Mouse (Mus musculus) CH12.LX (cell line): ENCODE results near the gene Hk2.

ENCODE experiments used
- CHD2 ChIP-seq: IDR thresholded peaks from 2 replicates; pipeline ENCODE4 v1.6.1; 2011; ENCODE audit warnings: low read length, improper control_type of control experiment
- CTCF ChIP-seq, 2 experiments: IDR thresholded peaks in 1 of 2; conservative IDR thresholded peaks in 1 of 2; 2 replicates each; pipeline ENCODE4 v1.5.1; 2011 to 2012; ENCODE audit warnings: low read depth in 2 of 2, low read length in 2 of 2, improper control_type of control experiment in 1 of 2, inconsistent platforms in 1 of 2, mild to moderate bottlenecking in 1 of 2, moderate library complexity in 1 of 2
- KAT2A ChIP-seq: IDR thresholded peaks from 2 replicates; pipeline ENCODE4 v1.6.1; 2012; ENCODE audit warnings: low read length, improper control_type of control experiment, inconsistent platforms; ENCODE audit not compliant: insufficient replicate concordance
- MAZ ChIP-seq: IDR thresholded peaks from 2 replicates; pipeline ENCODE4 v1.6.1; 2012; ENCODE audit warnings: low read depth, mild to moderate bottlenecking, inconsistent platforms, low read length, improper control_type of control experiment, moderate library complexity
- NELFE ChIP-seq: IDR thresholded peaks from 2 replicates; pipeline ENCODE4 v1.6.1; 2011; ENCODE audit warnings: low read depth, low read length, improper control_type of control experiment
- POLR2A ChIP-seq: IDR thresholded peaks from 2 replicates; pipeline ENCODE4 v1.6.1; 2011; ENCODE audit warnings: low read depth, mild to moderate bottlenecking, improper control_type of control experiment, low read length
- SMC3 ChIP-seq: IDR thresholded peaks from 2 replicates; pipeline ENCODE4 v1.6.1; 2011; ENCODE audit warnings: low read depth, low read length, improper control_type of control experiment
- ZC3H11A ChIP-seq: IDR thresholded peaks from 2 replicates; pipeline ENCODE4 v1.6.1; 2012; ENCODE audit warnings: low read depth, mild to moderate bottlenecking, inconsistent platforms, low read length, improper control_type of control experiment
- ZKSCAN1 ChIP-seq: IDR thresholded peaks from 2 replicates; pipeline ENCODE4 v1.6.1; 2012; ENCODE audit warnings: low read depth, inconsistent platforms, low read length, improper control_type of control experiment, borderline replicate concordance
- ZMIZ1 ChIP-seq: IDR thresholded peaks from 2 replicates; pipeline ENCODE4 v1.6.1; 2012; ENCODE audit warnings: low read depth, mild to moderate bottlenecking, inconsistent platforms, low read length, improper control_type of control experiment

DNA sequence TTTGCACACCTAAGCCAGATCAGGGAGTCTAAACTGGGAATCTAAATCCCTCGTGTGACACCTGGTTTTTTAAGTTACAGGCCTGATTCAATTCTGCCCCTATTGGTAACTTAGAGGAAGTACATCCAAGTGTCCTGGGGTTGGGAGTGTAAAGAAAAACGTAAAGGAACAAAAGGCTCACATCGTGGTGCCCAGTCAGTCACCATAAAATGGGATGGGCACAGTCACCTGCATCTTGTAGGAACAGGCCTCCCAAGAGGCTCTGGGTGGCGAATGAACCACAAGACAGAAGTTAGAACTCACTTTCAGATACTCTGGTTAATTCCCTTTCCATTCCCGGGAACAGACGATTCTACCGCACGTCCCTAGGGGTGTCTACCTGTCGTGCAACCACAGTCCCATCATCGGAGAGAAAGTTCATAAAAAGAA, 2.3 kb downstream of the Hk2 start:
- no peak for TF ChIP-seq ZC3H11A
- no peak for TF ChIP-seq POLR2A
- TF ChIP-seq CTCF (conservative IDR thresholded peaks at IDR 0.05 in 1 of 2, IDR thresholded peaks at IDR 0.05 in 1 of 2; ENCODE audit: low read depth in 2 of 2, low read length in 2 of 2), result peak; percentile 49 to 65
- no peak for TF ChIP-seq MAZ
- TF ChIP-seq SMC3, result peak; percentile 30; the same call in 1 of the 2 replicates
- TF ChIP-seq ZMIZ1, result no peak
- no peak for TF ChIP-seq KAT2A
- no peak for TF ChIP-seq ZKSCAN1
- no peak for TF ChIP-seq NELFE
- TF ChIP-seq CHD2, result no peak
